Mouse (Mus musculus) adrenal gland (tissue): ENCODE measurements around the gene Wfdc15a.
"Not testable (repeated sequence)": the region's sequence is repeated elsewhere in the genome, so short reads cannot be mapped to it uniquely, and the experiment has no call there.

Source experiments
- intact Hi-C: fragments of 180-260 bp; cut with DNase I; formaldehyde crosslinking; loops from one replicate; pipeline ENCODE4 v1.15.1; 2025
- long read RNA-seq, 2 experiments: library from polyadenylated mRNA; unstranded; transcript quantifications; one replicate each; pipeline ENCODE4 v2.0.0; 2020; ENCODE audit warnings: borderline replicate concordance in 1 of 2; ENCODE audit not compliant: insufficient replicate concordance in 1 of 2

Wfdc15a gene
- long read RNA-seq, experiment 1 = 0 reads
- long read RNA-seq, experiment 2 = 0 reads

GRCm38 (mm10) chr2:164199626-164200327 lies at the start of gene Wfdc15a:
Gene Wfdc15a, minus strand, starts transcription at chr2:164200130.
- intact Hi-C loops = no loop called here

- intact Hi-C loops = no loop called here
Observed at GRCm38 (mm10) chr2:164238366-164238765, 38.4 kb upstream of the Wfdc15a start, which contains the start of gene Svs2. Gene Svs2, minus strand, starts transcription at chr2:164238466.

DNA sequence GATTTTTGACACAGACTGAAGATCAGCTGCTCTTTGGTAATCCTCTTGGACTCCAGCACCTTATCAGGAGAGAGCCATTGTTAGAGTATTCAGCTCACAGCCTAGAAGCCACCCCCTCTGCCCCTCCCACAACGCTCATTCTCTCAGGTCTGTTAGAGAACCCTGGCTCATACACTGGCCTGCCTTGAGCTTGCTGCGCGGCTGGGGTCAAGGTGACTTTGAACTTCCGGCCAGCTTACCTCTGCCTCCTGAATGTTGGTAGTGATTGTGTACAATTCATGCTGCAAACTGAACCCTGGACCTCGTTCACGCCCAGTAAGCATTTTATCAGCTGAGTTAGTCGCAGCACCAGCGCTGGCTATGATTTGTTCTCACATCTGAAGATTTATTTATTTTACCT lies 32.7 kb upstream of the Wfdc15a start:
- intact Hi-C loops = no loop called here

DNA sequence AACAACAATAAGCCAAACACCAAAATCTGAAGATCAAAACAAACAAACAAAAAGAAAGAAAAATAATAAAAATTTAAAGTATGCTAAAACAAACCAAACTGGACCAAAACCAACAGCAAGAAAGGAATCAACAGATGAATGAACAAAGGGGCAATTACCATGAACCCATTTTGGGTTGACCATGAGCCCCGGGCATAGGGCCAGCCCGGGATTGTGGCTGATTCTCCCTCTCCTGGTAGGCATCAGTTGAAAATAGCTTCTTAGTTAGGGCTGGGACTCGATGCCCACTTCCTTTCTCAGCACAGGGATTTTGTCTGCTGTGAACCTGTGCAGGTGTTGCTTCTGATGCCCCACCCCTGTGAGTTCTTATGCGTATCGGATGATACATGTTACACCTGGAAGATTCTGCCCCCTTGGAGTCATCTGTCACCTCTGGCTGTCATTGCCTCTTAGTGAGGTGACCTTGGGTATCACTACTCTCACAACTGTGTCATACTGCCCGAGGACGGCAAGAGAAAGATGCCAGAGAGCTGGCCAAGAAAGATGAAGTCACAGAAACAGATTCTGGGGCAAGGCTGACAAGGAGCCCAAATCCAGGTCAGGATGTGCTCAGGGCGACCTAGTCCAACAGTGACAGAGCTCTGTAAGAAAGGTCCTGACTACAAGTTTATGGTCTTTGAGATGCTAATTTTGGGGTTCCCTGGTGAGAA lies 28.6 kb upstream of the Wfdc15a start:
- intact Hi-C loops = no loop called here

DNA sequence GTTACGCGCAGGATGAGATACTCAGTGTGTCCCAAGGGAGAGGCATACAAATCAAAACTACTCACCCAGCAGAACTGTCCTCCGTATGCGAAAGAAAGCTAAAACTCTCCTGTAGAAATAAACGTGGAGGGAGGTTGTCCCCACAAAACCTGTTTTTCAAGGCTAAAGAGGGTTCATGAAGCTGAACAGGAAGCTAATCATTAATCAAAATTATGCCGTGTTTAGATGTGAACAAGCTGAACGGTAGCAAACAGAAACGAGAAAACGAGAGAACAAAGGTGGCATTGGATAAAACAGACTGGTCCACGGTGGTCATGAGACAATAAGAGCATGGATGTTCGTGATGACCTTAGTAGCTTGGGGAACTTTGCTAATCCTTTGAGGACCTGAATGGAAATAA lies 21.6 kb upstream of the Wfdc15a start, which contains the start of gene Wfdc15b:
Gene Wfdc15b, minus strand, starts transcription at position 139 of the 400 bp plus-strand sequence.
- intact Hi-C loops = no loop called here

- intact Hi-C loops = no loop called here
Observed at GRCm38 (mm10) chr2:164219295-164219694, 19.4 kb upstream of the Wfdc15a start.

DNA sequence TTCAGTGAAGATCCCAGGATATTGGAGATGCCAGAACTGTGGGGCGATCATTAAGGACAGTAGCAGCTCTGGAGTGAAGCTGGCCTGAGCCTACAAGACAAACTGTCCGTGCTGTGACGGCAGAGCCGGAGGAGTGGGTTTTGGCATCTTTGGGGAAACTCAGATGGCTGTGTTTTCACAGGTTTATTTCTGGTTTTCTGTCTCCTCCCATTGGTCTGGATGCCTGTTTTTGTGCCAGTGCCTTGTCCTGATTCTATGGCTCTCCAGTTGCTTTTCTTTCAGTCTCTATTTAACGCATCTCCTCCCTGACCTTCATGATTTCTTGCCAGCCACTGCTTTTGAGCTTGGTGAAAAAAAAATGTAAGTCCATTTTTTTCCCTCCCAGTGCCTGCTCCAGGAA lies 12.8 kb upstream of the Wfdc15a start:
- intact Hi-C loops = no loop called here

- intact Hi-C loops = no loop called here
Observed at GRCm38 (mm10) chr2:164210892-164211291, 11.0 kb upstream of the Wfdc15a start.

DNA sequence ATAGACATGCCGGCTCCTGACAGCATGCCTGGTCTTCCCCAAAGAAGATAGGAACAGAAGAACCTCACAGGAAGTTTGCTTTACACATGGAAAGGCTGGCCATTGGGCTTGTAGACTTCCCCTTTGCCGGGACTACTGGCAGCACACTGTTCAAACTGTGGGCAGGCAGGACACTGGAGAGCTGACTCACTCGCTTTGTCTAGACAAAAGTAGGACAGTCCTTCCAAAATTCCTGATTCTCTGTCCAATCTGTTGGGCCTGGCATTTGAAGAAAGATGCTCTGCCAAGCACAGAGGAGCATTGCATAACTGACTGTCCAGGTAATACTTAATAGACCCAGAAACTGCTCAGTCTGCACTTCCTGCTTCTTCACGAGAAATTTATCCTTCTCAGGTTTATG lies 6.7 kb upstream of the Wfdc15a start:
- intact Hi-C loops = no loop called here

DNA sequence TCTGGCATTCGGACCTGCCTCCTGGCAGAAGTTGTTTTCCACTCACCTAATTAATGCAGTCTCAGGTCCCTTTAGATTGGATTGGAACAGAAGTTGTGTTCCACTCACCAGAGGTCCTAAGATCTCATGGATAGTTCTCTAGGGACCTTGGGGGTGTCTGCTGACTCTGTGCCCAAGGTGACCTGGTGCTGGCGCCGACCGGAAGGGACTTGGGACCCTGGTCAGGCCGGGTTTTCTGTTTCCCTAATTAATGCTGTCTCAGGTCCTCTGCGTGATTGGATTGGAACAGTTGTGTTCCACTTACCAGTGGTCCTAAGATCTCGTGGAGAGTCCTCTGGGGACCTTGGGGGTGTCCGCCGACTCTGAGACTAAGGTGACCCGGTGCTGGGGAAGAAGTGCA lies 6.1 kb upstream of the Wfdc15a start:
- intact Hi-C loops = not testable (repeated sequence)

DNA sequence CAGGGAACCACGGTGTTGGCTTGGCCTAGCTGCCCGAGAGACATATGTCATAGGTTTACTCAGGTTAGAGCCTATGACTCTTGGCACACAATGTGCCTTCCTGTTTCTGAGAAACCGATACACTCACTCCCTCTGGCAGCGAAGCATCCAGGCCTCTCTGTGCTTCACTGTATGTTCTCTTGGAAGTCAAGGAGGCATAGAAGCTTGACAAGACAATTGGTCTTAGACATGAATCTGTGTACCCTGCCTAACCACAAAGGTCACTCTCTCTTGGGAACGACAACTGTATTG lies 3.3 kb downstream of the Wfdc15a start:
- intact Hi-C loops = no loop called here

DNA sequence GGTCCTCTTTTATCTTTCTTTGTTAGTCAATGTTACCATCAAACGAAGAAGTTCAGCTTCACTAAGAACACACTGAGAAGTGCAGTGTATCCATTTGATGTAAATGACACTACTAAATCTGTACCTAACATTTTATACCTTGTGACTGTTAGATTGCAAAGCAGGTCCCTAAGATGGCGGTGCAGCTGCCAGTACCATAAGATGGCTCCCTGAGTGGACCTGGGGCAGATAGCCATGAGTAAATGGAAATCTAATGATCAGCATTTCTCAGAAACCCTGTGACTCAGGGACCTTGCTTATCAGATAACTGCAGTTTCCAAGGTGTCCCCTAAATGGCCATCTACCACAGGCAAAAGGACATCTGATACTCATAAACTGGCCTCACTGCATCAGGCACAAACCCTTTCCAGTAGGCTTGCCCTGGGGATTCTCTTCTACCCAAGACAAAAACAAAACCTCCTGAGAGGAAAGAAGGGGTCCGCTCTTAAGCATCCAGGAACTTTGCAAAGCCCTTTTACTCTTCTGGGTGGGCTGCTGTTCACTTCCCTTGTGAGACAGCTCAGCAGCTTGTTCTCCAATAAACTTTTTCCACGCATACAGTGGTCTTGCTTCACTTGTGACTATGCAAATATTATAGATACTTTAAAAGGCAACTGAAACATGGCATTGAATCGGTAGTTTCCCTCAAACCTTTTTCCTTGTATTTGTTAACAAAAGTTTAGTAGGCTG lies 3.8 kb downstream of the Wfdc15a start:
- intact Hi-C loops = no loop called here

DNA sequence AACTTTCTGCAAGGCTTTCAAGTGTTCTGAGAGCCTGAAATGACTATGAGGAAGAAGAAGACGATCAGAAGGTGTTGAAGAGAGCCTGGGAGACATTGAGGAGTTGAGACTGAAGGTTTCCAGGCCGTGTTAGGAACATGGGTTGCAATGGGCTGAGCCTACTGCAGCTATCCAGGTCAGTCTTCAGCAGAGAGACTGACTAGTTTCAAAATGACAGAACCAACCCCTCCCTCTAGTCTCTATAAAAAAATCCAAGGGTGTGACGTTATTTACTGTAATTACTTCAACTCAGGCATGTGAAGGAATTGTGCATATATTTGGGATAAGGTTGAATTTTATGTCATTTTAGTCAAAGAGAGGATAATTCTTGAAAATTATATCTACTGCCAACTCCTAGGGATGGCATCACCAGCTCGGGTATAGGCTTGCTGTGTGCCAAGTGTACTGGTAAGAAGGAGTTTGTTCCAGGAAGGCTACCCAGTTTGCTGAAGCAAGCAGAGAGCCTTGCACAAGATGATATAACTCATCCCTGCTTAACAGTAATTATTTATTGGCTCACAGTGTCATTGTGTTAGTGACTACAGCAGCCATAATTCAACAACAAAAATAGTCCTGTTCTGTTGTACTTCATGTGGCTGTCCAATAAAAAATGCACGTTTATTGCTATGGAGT lies 4.8 kb downstream of the Wfdc15a start:
- intact Hi-C loops = no loop called here

DNA sequence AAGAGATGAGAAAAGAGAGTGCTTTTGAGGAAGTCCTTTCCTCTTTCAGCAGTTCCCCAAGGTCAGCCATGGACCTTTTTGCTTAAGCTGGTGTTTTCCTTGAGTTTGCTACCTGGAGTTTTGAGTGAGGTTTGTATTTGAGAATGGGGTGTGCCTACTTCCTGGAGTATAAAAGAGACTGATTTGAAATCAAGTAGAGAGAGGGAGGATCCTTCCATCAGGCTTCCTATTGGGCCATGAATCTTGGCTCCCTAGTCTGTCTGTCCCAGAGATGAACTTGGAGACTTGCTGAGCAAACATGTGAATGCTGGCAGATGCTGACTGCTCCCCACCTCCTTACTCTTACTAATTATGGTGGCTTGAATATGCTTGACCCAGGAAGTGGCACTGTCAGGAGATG lies 7.7 kb downstream of the Wfdc15a start:
- intact Hi-C loops = no loop called here

DNA sequence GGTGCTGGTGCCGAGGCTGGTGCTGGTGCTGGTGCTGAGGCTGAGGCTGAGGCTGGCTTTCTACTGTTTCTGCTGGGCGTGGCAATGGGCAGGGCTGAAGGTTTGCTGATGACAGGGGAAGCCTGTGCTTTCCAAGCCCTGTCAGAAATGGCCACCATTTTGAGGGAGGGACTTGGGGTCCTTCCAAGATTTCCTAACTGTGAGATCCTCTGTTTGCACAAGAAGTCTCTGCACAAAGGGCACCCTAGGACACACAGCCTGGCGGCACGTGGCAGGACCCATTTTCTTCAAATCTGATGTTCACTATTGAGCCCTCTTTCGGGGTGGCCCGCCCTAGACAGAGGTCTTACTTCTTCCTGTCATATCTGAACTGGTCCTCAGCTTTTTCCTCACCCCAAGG lies 9.4 kb downstream of the Wfdc15a start, which contains the start of gene Wfdc12:
Gene Wfdc12, minus strand, starts transcription at position 33 of the 400 bp plus-strand sequence.
- intact Hi-C loops = no loop called here

- intact Hi-C loops = no loop called here
Observed at GRCm38 (mm10) chr2:164188722-164189121, 11.2 kb downstream of the Wfdc15a start.

GRCm38 (mm10) chr2:164184145-164184719 lies 15.7 kb downstream of the Wfdc15a start:
- intact Hi-C loops = no loop called here

GRCm38 (mm10) chr2:164183340-164183739 lies 16.6 kb downstream of the Wfdc15a start:
- intact Hi-C loops = no loop called here

GRCm38 (mm10) chr2:164182692-164183255 lies 17.2 kb downstream of the Wfdc15a start, which contains the start of gene Wfdc5:
Gene Wfdc5, minus strand, starts transcription at chr2:164182742.
- intact Hi-C loops = no loop called here

GRCm38 (mm10) chr2:164180770-164181169 lies 19.2 kb downstream of the Wfdc15a start:
- intact Hi-C loops = loop anchor here (2.0 kb wide), 1 partner anchor 168 kb away; no protein-coding TSS in a partner anchor

- intact Hi-C loops = loop anchor here (2.0 kb wide), 1 partner anchor 169 kb away; no protein-coding TSS in a partner anchor
Observed at GRCm38 (mm10) chr2:164180124-164180523, 19.8 kb downstream of the Wfdc15a start.
